Mouse (Mus musculus) heart, embryonic 15.5 days (tissue): ENCODE measurements around the gene Sdk1. TPM values are rescaled to one million over a fixed set of nuclear protein-coding genes. Genes with fewer than 3 reads are reported as not detected.
A peak's percentile ranks its signal among the peaks of the same experiment; 100 is the strongest.

Source experiments
- ATAC-seq: fragments of 200-750 bp; cut with Nextera tagmentation; replicated peaks from 2 replicates; pipeline ENCODE4 v1.8.0; 2017; ENCODE audit warnings: low read depth, moderate TSS enrichment; ENCODE audit not compliant: insufficient number of reproducible peaks, insufficient read depth, low FRiP score
- H3K27ac ChIP-seq: fragments of 300-500 bp; sonication (generic); 2 replicates; pipeline ENCODE4 v1.5.1; 2015; ENCODE audit warnings: mild to moderate bottlenecking, inconsistent platforms
- H3K27me3 ChIP-seq: fragments of 300-500 bp; sonication (generic); 2 replicates; pipeline ENCODE4 v1.6.1; 2015; ENCODE audit warnings: inconsistent platforms
- H3K36me3 ChIP-seq: fragments of 300-500 bp; sonication (generic); 2 replicates; pipeline ENCODE4 v1.6.1; 2015; ENCODE audit warnings: mild to moderate bottlenecking, inconsistent platforms
- H3K4me1 ChIP-seq: fragments of 300-500 bp; sonication (generic); replicated peaks from 2 replicates; pipeline ENCODE4 v1.6.1; 2015; ENCODE audit warnings: inconsistent platforms
- H3K4me2 ChIP-seq: fragments of 300-500 bp; sonication (generic); 2 replicates; pipeline ENCODE4 v1.6.1; 2015; ENCODE audit warnings: inconsistent platforms, mild to moderate bottlenecking, moderate library complexity
- H3K4me3 ChIP-seq: fragments of 300-500 bp; sonication (generic); 2 replicates; pipeline ENCODE4 v1.5.1; 2015; ENCODE audit warnings: mild to moderate bottlenecking, inconsistent platforms
- H3K9ac ChIP-seq: fragments of 300-500 bp; sonication (generic); 2 replicates; pipeline ENCODE4 v1.6.1; 2015; ENCODE audit warnings: mild to moderate bottlenecking, inconsistent platforms
- H3K9me3 ChIP-seq: fragments of 300-500 bp; sonication (generic); replicated peaks from 2 replicates; pipeline ENCODE4 v1.6.1; 2016; ENCODE audit warnings: inconsistent platforms
- WGBS: fragments of 180-500 bp; shearing (Covaris S2); methylation state at CpG from one replicate; pipeline ENCODE4 v1.1.7; 2015; ENCODE audit warnings: mixed read lengths; 5-methylcytosine and 5-hydroxymethylcytosine counted together
- polyA plus RNA-seq: library from polyadenylated mRNA; unstranded; fragments of >200 nt; fragmentation: Nextera tagmentation; extraction: Ambion mirVana; gene quantifications from 2 replicates; pipeline ENCODE4 v1.2.1, GENCODE M21; 2015

The Sdk1 gene
- polyA plus RNA-seq, 1 experiment from 2014 or later: 1.5 TPM

DNA sequence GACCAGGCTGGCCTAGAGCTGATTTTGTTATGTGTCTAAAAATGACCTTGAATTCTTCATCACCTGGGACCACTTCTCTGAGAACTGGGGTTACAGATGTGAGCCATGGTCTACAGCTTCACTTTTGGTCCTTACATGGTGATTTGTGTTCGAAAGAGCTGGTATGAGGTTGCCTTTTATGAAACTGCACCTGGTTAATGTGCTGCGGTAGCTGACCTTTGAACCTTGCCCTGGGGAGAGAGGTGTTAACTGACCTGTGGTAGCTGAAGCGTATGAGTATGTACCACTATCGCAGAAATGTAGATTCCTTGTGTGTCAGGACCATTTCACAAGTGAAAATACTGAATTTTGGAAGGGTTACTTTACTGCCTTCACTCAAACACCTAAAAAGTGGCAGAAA lies 149.3 kb downstream of the Sdk1 start:
- no peak overlapping the region for H3K27ac ChIP-seq
- no peaks in the 10 kb centered on the region for H3K9me3 ChIP-seq
- H3K36me3 ChIP-seq: no peaks in the 10 kb centered on the region
- ATAC-seq: no peak
- 84% methylated on average over 4 of the region's 4 CpGs for WGBS
- no peaks in the 10 kb centered on the region for H3K4me1 ChIP-seq
- H3K9ac ChIP-seq: no peak overlapping the region
- H3K4me2 ChIP-seq: no peak overlapping the region
- no peaks in the 10 kb centered on the region for H3K27me3 ChIP-seq
- H3K4me3 ChIP-seq: no peak overlapping the region

GRCm38 (mm10) chr5:141391153-141391552 lies 149.9 kb downstream of the Sdk1 start:
- no peak overlapping the region for H3K4me2 ChIP-seq
- ATAC-seq: no peak
- 78% methylated on average over 5 of the region's 5 CpGs for WGBS

GRCm38 (mm10) chr5:141393846-141394245 lies 152.6 kb downstream of the Sdk1 start:
- Histone ChIP-seq H3K4me2 (no peak overlapping the region), H3K9me3 (no peaks in the 10 kb centered on the region), H3K27me3 (no peaks in the 10 kb centered on the region), H3K36me3 (no peaks in the 10 kb centered on the region), H3K4me1 (no peaks in the 10 kb centered on the region), H3K27ac (no peak overlapping the region), H3K4me3 (no peak overlapping the region), H3K9ac (no peak overlapping the region)
- no peak for ATAC-seq
- WGBS: 74% methylated on average over 4 of the region's 4 CpGs

More at GRCm38 (mm10) chr5:141391153-141391552, 149.9 kb downstream of the Sdk1 start:
- Histone ChIP-seq H3K4me3 (no peak overlapping the region), H3K4me1 (no peaks in the 10 kb centered on the region), H3K9me3 (no peaks in the 10 kb centered on the region), H3K27me3 (no peaks in the 10 kb centered on the region), H3K9ac (no peak overlapping the region), H3K36me3 (no peaks in the 10 kb centered on the region), H3K27ac (no peak overlapping the region)

DNA sequence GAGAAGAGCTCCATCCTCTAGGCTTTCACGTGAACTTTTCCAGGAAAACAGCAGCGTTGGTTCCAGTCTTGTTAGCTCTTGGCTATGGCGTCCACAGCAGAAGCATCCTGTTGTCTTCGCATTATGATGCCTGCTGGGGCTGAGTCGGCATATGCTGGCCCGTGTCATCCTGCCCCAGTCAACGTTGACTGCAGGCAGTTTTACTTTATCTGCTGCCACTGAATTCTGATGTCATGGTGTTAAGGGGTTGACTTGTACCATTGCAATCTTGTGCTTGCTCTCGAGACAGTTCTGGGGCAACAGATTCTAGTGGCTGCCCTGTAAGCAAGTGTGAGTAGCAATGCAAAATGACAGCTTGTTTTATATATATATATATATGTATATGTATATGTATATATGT lies 153.3 kb downstream of the Sdk1 start:
- Histone ChIP-seq H3K36me3 (no peaks in the 10 kb centered on the region), H3K4me2 (no peak overlapping the region), H3K9me3 (no peaks in the 10 kb centered on the region), H3K4me1 (no peaks in the 10 kb centered on the region), H3K4me3 (no peak overlapping the region), H3K9ac (no peak overlapping the region), H3K27me3 (no peaks in the 10 kb centered on the region), H3K27ac (no peak overlapping the region)
- WGBS: 78% methylated on average over 8 of the region's 8 CpGs
- no peak for ATAC-seq

GRCm38 (mm10) chr5:141403741-141404140 lies 162.5 kb downstream of the Sdk1 start:
- H3K4me3 ChIP-seq: no peak overlapping the region
- H3K36me3 ChIP-seq: no peaks in the 10 kb centered on the region
- no peak overlapping the region for H3K9ac ChIP-seq
- no peaks in the 10 kb centered on the region for H3K27me3 ChIP-seq
- H3K9me3 ChIP-seq: no peaks in the 10 kb centered on the region
- H3K4me2 ChIP-seq: no peak overlapping the region
- ATAC-seq: no peak
- 78% methylated on average over 8 of the region's 8 CpGs for WGBS
- H3K27ac ChIP-seq: no peak overlapping the region
- peaks cover 7% of the 10 kb centered on the region for H3K4me1 ChIP-seq

DNA sequence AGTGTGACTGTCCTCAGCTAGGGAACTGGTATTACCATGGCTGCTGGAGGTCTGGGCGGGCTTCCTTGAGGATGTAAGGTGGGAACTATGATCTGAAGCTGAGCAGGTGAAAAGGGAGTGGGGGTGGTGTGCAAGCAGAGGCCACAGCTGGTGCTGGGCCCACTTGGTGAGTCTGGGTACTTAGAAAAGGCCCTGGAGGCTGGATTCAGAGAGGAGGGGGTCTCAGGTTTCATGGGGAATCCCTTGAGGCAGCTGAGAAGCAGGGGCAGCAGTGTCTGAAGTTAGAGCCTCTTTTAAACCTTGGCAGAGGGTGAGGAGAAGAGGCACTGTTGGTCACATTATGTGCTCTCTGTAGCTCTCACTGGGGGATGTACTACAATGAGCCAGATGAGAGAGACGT lies 163.4 kb downstream of the Sdk1 start:
- Histone ChIP-seq H3K27ac (no peak overlapping the region), H3K4me2 (no peak overlapping the region), H3K4me1 (peaks cover 7% of the 10 kb centered on the region), H3K9ac (no peak overlapping the region), H3K9me3 (no peaks in the 10 kb centered on the region), H3K27me3 (no peaks in the 10 kb centered on the region), H3K4me3 (no peak overlapping the region), H3K36me3 (no peaks in the 10 kb centered on the region)
- no peak for ATAC-seq
- 65% methylated on average over 2 of the region's 2 CpGs for WGBS

- Histone ChIP-seq H3K4me1 (peaks cover 7% of the 10 kb centered on the region), H3K27me3 (no peaks in the 10 kb centered on the region), H3K9ac (no peak overlapping the region), H3K4me3 (no peak overlapping the region), H3K36me3 (no peaks in the 10 kb centered on the region), H3K4me2 (no peak overlapping the region), H3K9me3 (no peaks in the 10 kb centered on the region), H3K27ac (no peak overlapping the region)
- 50% methylated on average over 7 of the region's 7 CpGs for WGBS
- no peak for ATAC-seq
Measured at GRCm38 (mm10) chr5:141406926-141407325, 165.6 kb downstream of the Sdk1 start.

DNA sequence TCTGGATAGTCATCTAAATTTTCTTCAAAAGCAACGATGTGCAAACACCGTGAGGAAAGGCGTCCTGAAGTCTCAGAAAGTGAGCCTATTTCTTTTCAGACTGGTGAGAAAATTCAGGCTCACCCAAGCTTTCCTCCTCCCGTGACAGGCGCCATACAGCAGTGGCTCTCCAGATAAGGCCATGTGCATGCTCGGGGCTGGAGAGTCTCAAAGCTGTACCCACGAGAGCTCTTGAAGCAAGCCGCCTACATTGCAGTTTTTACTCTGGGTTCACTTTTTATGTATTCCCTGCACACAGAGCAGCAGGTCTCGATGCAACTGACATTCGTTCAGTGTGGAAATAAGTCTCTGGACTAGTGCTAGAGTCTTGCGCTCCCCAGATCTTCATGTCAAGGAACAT lies 171.7 kb downstream of the Sdk1 start:
- H3K4me2 ChIP-seq: peak overlapping the region; percentile 6
- peaks cover 27% of the 10 kb centered on the region for H3K4me1 ChIP-seq
- H3K4me3 ChIP-seq: no peak overlapping the region
- H3K9me3 ChIP-seq: no peaks in the 10 kb centered on the region
- no peaks in the 10 kb centered on the region for H3K36me3 ChIP-seq
- 33% methylated on average over 11 of the region's 11 CpGs for WGBS
- H3K27me3 ChIP-seq: no peaks in the 10 kb centered on the region
- ATAC-seq: no peak
- peak overlapping the region; percentile 39 for H3K27ac ChIP-seq
- H3K9ac ChIP-seq: no peak overlapping the region

GRCm38 (mm10) chr5:141415644-141416243 lies 174.5 kb downstream of the Sdk1 start:
- H3K4me3 ChIP-seq: no peak overlapping the region
- WGBS: 62% methylated on average over 10 of the region's 10 CpGs
- H3K9ac ChIP-seq: no peak overlapping the region
- no peaks in the 10 kb centered on the region for H3K36me3 ChIP-seq
- no peak overlapping the region for H3K27ac ChIP-seq
- H3K27me3 ChIP-seq: no peaks in the 10 kb centered on the region
- no peak overlapping the region for H3K4me2 ChIP-seq
- ATAC-seq: no peak
- no peaks in the 10 kb centered on the region for H3K9me3 ChIP-seq
- H3K4me1 ChIP-seq: peaks cover 27% of the 10 kb centered on the region

- ATAC-seq: no peak
- 0 out of 2 replicates have a peak, but pooled peaks cover 2% of the 10 kb centered on the region for H3K4me1 ChIP-seq
- no peaks in the 10 kb centered on the region for H3K9me3 ChIP-seq
- no peak overlapping the region for H3K27ac ChIP-seq
- H3K36me3 ChIP-seq: no peaks in the 10 kb centered on the region
- WGBS: 79% methylated on average over 3 of the region's 3 CpGs
- H3K27me3 ChIP-seq: no peaks in the 10 kb centered on the region
- H3K9ac ChIP-seq: no peak overlapping the region
- no peak overlapping the region for H3K4me3 ChIP-seq
- no peak overlapping the region for H3K4me2 ChIP-seq
Measured at GRCm38 (mm10) chr5:141428132-141428531, 186.8 kb downstream of the Sdk1 start.

GRCm38 (mm10) chr5:141433286-141433685 lies 192.0 kb downstream of the Sdk1 start:
- H3K4me3 ChIP-seq: no peak overlapping the region
- no peaks in the 10 kb centered on the region for H3K9me3 ChIP-seq
- H3K4me1 ChIP-seq: 0 out of 2 replicates have a peak, but pooled peaks cover 2% of the 10 kb centered on the region
- no peaks in the 10 kb centered on the region for H3K27me3 ChIP-seq
- no peak for ATAC-seq
- H3K9ac ChIP-seq: no peak overlapping the region
- no peak overlapping the region for H3K4me2 ChIP-seq
- no peak overlapping the region for H3K27ac ChIP-seq
- H3K36me3 ChIP-seq: no peaks in the 10 kb centered on the region
- WGBS: 89% methylated on average over 2 of the region's 2 CpGs

- Histone ChIP-seq H3K4me1 (peaks cover 5% of the 10 kb centered on the region), H3K9me3 (no peaks in the 10 kb centered on the region), H3K9ac (no peak overlapping the region), H3K27me3 (no peaks in the 10 kb centered on the region), H3K27ac (no peak overlapping the region), H3K4me2 (no peak overlapping the region), H3K4me3 (no peak overlapping the region), H3K36me3 (no peaks in the 10 kb centered on the region)
- no peak for ATAC-seq
- 37% methylated on average over 1 of the region's 1 CpGs for WGBS
Measured at GRCm38 (mm10) chr5:141447247-141447646, 206.0 kb downstream of the Sdk1 start.
